Mouse (Mus musculus): ENCODE results near the gene Cacng3. TPM values are rescaled to one million over a fixed set of nuclear protein-coding genes. Genes with fewer than 3 reads are reported as not detected.

The Cacng3 gene
- polyA plus RNA-seq, 2 experiments = not detected

- H3K9ac ChIP-seq (replicated peaks) = no peak overlapping the region
- H3K27me3 ChIP-seq (ENCODE audit: control insufficient read depth, insufficient read depth, low read length) = no peaks in the 10 kb centered on the region
- no peak overlapping the region for H3K27ac ChIP-seq
- no peaks in the 10 kb centered on the region for H3K36me3 ChIP-seq (replicated peaks; ENCODE audit: control insufficient read depth, insufficient read depth, low read depth)
- DNase-seq (ENCODE audit: low read depth in 3 of 3, low spot score in 3 of 3) (no peak), ATAC-seq (ENCODE audit: insufficient read depth) (no peak)
- no peaks in the 10 kb centered on the region for H3K4me1 ChIP-seq (replicated peaks; ENCODE audit: control insufficient read depth in 2 of 2, insufficient read depth in 2 of 2, low read length in 1 of 2)
- H3K4me2 ChIP-seq (ENCODE audit: low read depth) = no peak overlapping the region
- H3K4me3 ChIP-seq (ENCODE audit: insufficient read depth in 1 of 2, low read depth in 2 of 2, low read length in 2 of 2) = no peak overlapping the region
- WGBS (ENCODE audit: insufficient replicate concordance) = 58% methylated on average over 3 of the region's 3 CpGs
- TF ChIP-seq CTCF (IDR thresholded peaks at IDR 0.05; ENCODE audit: low read depth) = no peak
- TF ChIP-seq EP300 (IDR thresholded peaks at IDR 0.05; ENCODE audit: low read depth) = no peak
- no peaks in the 10 kb centered on the region for H3K9me3 ChIP-seq (ENCODE audit: control insufficient read depth, low read length)
Observed at GRCm38 (mm10) chr7:122652523-122652922, 17.8 kb upstream of the Cacng3 start.

GRCm38 (mm10) chr7:122656671-122657070 lies 13.6 kb upstream of the Cacng3 start:
- 71% methylated on average over 3 of the region's 3 CpGs for WGBS (ENCODE audit: insufficient replicate concordance)

GRCm38 (mm10) chr7:122657423-122658126 lies 12.7 kb upstream of the Cacng3 start:
- Histone ChIP-seq H3K9me3 (ENCODE audit: control insufficient read depth, low read length) (no peaks in the 10 kb centered on the region), H3K27me3 (ENCODE audit: control insufficient read depth, insufficient read depth, low read length) (no peaks in the 10 kb centered on the region), H3K4me3 (ENCODE audit: insufficient read depth in 1 of 2, low read depth in 2 of 2, low read length in 2 of 2) (no peak overlapping the region), H3K4me1 (replicated peaks; ENCODE audit: control insufficient read depth in 2 of 2, insufficient read depth in 2 of 2, low read length in 1 of 2) (no peaks in the 10 kb centered on the region), H3K4me2 (ENCODE audit: low read depth) (no peak overlapping the region), H3K9ac (replicated peaks) (no peak overlapping the region), H3K36me3 (replicated peaks; ENCODE audit: control insufficient read depth, insufficient read depth, low read depth) (no peaks in the 10 kb centered on the region), H3K27ac (no peak overlapping the region)
- WGBS (ENCODE audit: insufficient replicate concordance) = 63% methylated on average over 5 of the region's 5 CpGs
- no peak for ATAC-seq (ENCODE audit: insufficient read depth)
- DNase-seq (ENCODE audit: low read depth in 3 of 3, low spot score in 3 of 3) = no peak
- TF ChIP-seq EP300 (IDR thresholded peaks at IDR 0.05; ENCODE audit: low read depth) = no peak
- no peak for TF ChIP-seq CTCF (IDR thresholded peaks at IDR 0.05; ENCODE audit: low read depth)

More at GRCm38 (mm10) chr7:122656671-122657070, 13.6 kb upstream of the Cacng3 start:
- no peaks in the 10 kb centered on the region for H3K27me3 ChIP-seq (ENCODE audit: control insufficient read depth, insufficient read depth, low read length)
- no peak overlapping the region for H3K4me2 ChIP-seq (ENCODE audit: low read depth)
- no peaks in the 10 kb centered on the region for H3K36me3 ChIP-seq (replicated peaks; ENCODE audit: control insufficient read depth, insufficient read depth, low read depth)
- DNase-seq (ENCODE audit: low read depth in 3 of 3, low spot score in 3 of 3) (no peak), ATAC-seq (ENCODE audit: insufficient read depth) (no peak)
- H3K27ac ChIP-seq = no peak overlapping the region
- H3K4me1 ChIP-seq (replicated peaks; ENCODE audit: control insufficient read depth in 2 of 2, insufficient read depth in 2 of 2, low read length in 1 of 2) = no peaks in the 10 kb centered on the region
- no peak overlapping the region for H3K4me3 ChIP-seq (ENCODE audit: insufficient read depth in 1 of 2, low read depth in 2 of 2, low read length in 2 of 2)
- no peak overlapping the region for H3K9ac ChIP-seq (replicated peaks)
- no peak for TF ChIP-seq EP300 (IDR thresholded peaks at IDR 0.05; ENCODE audit: low read depth)
- TF ChIP-seq CTCF (IDR thresholded peaks at IDR 0.05; ENCODE audit: low read depth) = no peak
- H3K9me3 ChIP-seq (ENCODE audit: control insufficient read depth, low read length) = no peaks in the 10 kb centered on the region

- no peak overlapping the region for H3K4me2 ChIP-seq (ENCODE audit: low read depth)
- H3K9me3 ChIP-seq (ENCODE audit: control insufficient read depth, low read length) = no peaks in the 10 kb centered on the region
- ATAC-seq (ENCODE audit: insufficient read depth) (no peak), DNase-seq (ENCODE audit: low read depth in 3 of 3, low spot score in 3 of 3) (no peak)
- WGBS (ENCODE audit: insufficient replicate concordance) = 34% methylated on average over 7 of the region's 7 CpGs
- no peaks in the 10 kb centered on the region for H3K4me1 ChIP-seq (replicated peaks; ENCODE audit: control insufficient read depth in 2 of 2, insufficient read depth in 2 of 2, low read length in 1 of 2)
- H3K27me3 ChIP-seq (ENCODE audit: control insufficient read depth, insufficient read depth, low read length) = no peaks in the 10 kb centered on the region
- no peak overlapping the region for H3K27ac ChIP-seq
- no peaks in the 10 kb centered on the region for H3K36me3 ChIP-seq (replicated peaks; ENCODE audit: control insufficient read depth, insufficient read depth, low read depth)
- no peak overlapping the region for H3K4me3 ChIP-seq (ENCODE audit: insufficient read depth in 1 of 2, low read depth in 2 of 2, low read length in 2 of 2)
- no peak for TF ChIP-seq CTCF (IDR thresholded peaks at IDR 0.05; ENCODE audit: low read depth)
- no peak for TF ChIP-seq EP300 (IDR thresholded peaks at IDR 0.05; ENCODE audit: low read depth)
- H3K9ac ChIP-seq (replicated peaks) = no peak overlapping the region
Observed at GRCm38 (mm10) chr7:122665311-122666049, 4.8 kb upstream of the Cacng3 start.

- H3K4me2 ChIP-seq (ENCODE audit: low read depth) = no peak overlapping the region
- H3K4me3 ChIP-seq (ENCODE audit: insufficient read depth in 1 of 2, low read depth in 2 of 2, low read length in 2 of 2) = no peak overlapping the region
- H3K9me3 ChIP-seq (ENCODE audit: control insufficient read depth, low read length) = no peaks in the 10 kb centered on the region
- ATAC-seq (ENCODE audit: insufficient read depth) (no peak), DNase-seq (ENCODE audit: low read depth in 3 of 3, low spot score in 3 of 3) (no peak)
- H3K9ac ChIP-seq (replicated peaks) = no peak overlapping the region
- H3K4me1 ChIP-seq (replicated peaks; ENCODE audit: control insufficient read depth in 2 of 2, insufficient read depth in 2 of 2, low read length in 1 of 2) = no peaks in the 10 kb centered on the region
- no peak overlapping the region for H3K27ac ChIP-seq
- 19% methylated on average over 5 of the region's 5 CpGs for WGBS (ENCODE audit: insufficient replicate concordance)
- peak; percentile 55 for TF ChIP-seq CTCF (IDR thresholded peaks at IDR 0.05; ENCODE audit: low read depth)
- no peak for TF ChIP-seq EP300 (IDR thresholded peaks at IDR 0.05; ENCODE audit: low read depth)
- H3K36me3 ChIP-seq (replicated peaks; ENCODE audit: control insufficient read depth, insufficient read depth, low read depth) = no peaks in the 10 kb centered on the region
- H3K27me3 ChIP-seq (ENCODE audit: control insufficient read depth, insufficient read depth, low read length) = no peaks in the 10 kb centered on the region
Observed at GRCm38 (mm10) chr7:122667903-122668302, 2.4 kb upstream of the Cacng3 start.
